Mouse (Mus musculus): ENCODE data around the gene Pold2. TPM values are rescaled to one million over a fixed set of nuclear protein-coding genes. Genes with fewer than 3 reads are reported as not detected.

Gene Pold2
- polyA plus RNA-seq, 1 experiment from 2014 or later: 59.6 TPM

DNA sequence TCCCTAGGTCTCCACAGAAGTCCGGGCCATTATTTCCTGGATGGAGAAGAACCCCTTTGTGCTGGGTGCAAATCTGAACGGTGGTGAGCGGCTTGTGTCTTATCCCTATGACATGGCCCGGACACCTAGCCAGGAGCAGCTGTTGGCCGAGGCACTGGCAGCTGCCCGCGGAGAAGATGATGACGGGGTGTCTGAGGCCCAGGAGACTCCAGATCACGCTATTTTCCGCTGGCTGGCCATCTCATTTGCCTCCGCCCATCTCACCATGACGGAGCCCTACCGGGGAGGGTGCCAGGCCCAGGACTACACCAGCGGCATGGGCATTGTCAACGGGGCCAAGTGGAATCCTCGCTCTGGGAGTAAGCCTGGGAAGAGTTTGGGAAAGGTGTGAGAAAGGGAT, 8.0 kb downstream of the Pold2 start:
- Histone ChIP-seq H3K4me1 (ENCODE audit: control insufficient read depth, insufficient read depth, low read depth, low read length) (no peaks in the 10 kb centered on the region), H3K27ac (ENCODE audit: low read depth, low read length) (no peak overlapping the region), H3K36me3 (ENCODE audit: control insufficient read depth, insufficient read depth, low read length) (peaks cover 31% of the 10 kb centered on the region), H3K9ac (ENCODE audit: low read depth, low read length) (no peak overlapping the region), H3K27me3 (replicated peaks; ENCODE audit: control insufficient read depth, insufficient read depth, low read length) (no peaks in the 10 kb centered on the region), H3K4me3 (ENCODE audit: low read length) (no peak overlapping the region), H3K4me2 (ENCODE audit: low read length) (no peak overlapping the region), H3K9me3 (ENCODE audit: control insufficient read depth, low read length) (no peaks in the 10 kb centered on the region)
- ATAC-seq: no peak
- WGBS: 87% methylated on average over 16 of the region's 16 CpGs

DNA sequence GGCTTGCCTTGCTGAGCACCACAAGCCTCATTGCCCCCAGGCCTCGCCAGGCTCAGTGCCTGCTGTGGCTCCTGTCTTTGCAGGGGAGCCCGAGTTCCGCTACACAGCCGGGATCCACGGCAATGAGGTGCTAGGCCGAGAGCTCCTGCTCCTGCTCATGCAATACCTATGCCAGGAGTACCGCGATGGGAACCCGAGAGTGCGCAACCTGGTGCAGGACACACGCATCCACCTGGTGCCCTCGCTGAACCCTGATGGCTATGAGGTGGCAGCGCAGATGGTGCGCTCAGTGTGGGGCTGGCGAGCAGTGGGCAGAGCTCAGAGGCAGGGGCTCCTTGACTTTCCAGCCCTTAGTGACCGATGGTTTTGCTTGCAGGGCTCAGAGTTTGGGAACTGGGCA, 8.8 kb downstream of the Pold2 start:
- 93% methylated on average over 16 of the region's 16 CpGs for WGBS
- Histone ChIP-seq H3K9me3 (ENCODE audit: control insufficient read depth, low read length) (no peaks in the 10 kb centered on the region), H3K4me2 (ENCODE audit: low read length) (no peak overlapping the region), H3K36me3 (ENCODE audit: control insufficient read depth, insufficient read depth, low read length) (peaks cover 25% of the 10 kb centered on the region), H3K27ac (ENCODE audit: low read depth, low read length) (no peak overlapping the region), H3K4me1 (ENCODE audit: control insufficient read depth, insufficient read depth, low read depth, low read length) (no peaks in the 10 kb centered on the region), H3K4me3 (ENCODE audit: low read length) (no peak overlapping the region), H3K9ac (ENCODE audit: low read depth, low read length) (no peak overlapping the region), H3K27me3 (replicated peaks; ENCODE audit: control insufficient read depth, insufficient read depth, low read length) (no peaks in the 10 kb centered on the region)
- no peak for ATAC-seq

DNA sequence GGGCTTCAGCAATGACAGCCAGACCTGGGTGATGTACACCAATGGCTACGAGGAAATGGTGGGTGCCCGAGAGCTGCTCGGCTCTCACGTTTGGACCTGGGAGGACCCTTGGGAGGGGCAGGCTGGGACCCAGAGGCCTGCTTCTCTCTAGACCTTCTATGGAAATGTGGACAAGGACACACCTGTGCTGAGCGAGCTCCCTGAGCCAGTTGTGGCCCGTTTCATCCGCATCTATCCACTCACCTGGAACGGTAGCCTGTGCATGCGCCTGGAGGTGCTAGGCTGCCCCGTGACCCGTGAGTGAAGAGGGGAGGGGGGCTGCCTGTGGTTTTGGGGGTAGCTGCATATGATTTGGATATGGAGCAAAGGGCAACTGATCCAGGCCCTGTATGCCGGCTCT, 9.8 kb downstream of the Pold2 start:
- no peak overlapping the region for H3K27ac ChIP-seq (ENCODE audit: low read depth, low read length)
- no peak overlapping the region for H3K4me2 ChIP-seq (ENCODE audit: low read length)
- H3K4me1 ChIP-seq (ENCODE audit: control insufficient read depth, insufficient read depth, low read depth, low read length): no peaks in the 10 kb centered on the region
- no peak for ATAC-seq
- H3K27me3 ChIP-seq (replicated peaks; ENCODE audit: control insufficient read depth, insufficient read depth, low read length): no peaks in the 10 kb centered on the region
- no peak overlapping the region for H3K4me3 ChIP-seq (ENCODE audit: low read length)
- H3K9me3 ChIP-seq (ENCODE audit: control insufficient read depth, low read length): no peaks in the 10 kb centered on the region
- peaks cover 16% of the 10 kb centered on the region for H3K36me3 ChIP-seq (ENCODE audit: control insufficient read depth, insufficient read depth, low read length)
- H3K9ac ChIP-seq (ENCODE audit: low read depth, low read length): no peak overlapping the region
- WGBS: 88% methylated on average over 12 of the region's 12 CpGs

DNA sequence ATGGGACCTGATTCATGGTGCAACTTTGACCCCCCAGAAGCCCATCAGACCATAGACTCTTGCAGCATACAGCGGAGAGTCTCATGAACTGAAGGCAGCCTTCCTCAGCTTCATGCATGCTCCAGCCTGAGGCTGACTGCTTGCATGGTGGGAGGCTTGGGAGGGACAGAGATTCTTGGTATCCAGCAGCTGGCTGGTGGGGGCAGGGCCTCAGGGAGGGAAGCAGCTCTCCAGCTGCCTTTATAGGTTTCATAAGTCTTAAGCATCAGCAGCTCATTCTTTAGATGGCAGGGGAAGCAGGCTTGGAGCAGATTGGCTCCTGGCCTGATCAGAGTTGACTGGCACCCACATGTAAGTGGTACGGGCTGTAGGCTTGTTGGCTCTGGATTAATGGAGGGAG, 10.9 kb downstream of the Pold2 start:
- no peak overlapping the region for H3K9ac ChIP-seq (ENCODE audit: low read depth, low read length)
- no peak overlapping the region for H3K4me2 ChIP-seq (ENCODE audit: low read length)
- H3K4me1 ChIP-seq (ENCODE audit: control insufficient read depth, insufficient read depth, low read depth, low read length): no peaks in the 10 kb centered on the region
- H3K36me3 ChIP-seq (ENCODE audit: control insufficient read depth, insufficient read depth, low read length): peaks cover 8% of the 10 kb centered on the region
- no peaks in the 10 kb centered on the region for H3K9me3 ChIP-seq (ENCODE audit: control insufficient read depth, low read length)
- no peak overlapping the region for H3K27ac ChIP-seq (ENCODE audit: low read depth, low read length)
- 81% methylated on average over 2 of the region's 2 CpGs for WGBS
- no peak overlapping the region for H3K4me3 ChIP-seq (ENCODE audit: low read length)
- peaks cover 3% of the 10 kb centered on the region; the same call in 1 of the 2 replicates for H3K27me3 ChIP-seq (replicated peaks; ENCODE audit: control insufficient read depth, insufficient read depth, low read length)
- ATAC-seq: no peak

DNA sequence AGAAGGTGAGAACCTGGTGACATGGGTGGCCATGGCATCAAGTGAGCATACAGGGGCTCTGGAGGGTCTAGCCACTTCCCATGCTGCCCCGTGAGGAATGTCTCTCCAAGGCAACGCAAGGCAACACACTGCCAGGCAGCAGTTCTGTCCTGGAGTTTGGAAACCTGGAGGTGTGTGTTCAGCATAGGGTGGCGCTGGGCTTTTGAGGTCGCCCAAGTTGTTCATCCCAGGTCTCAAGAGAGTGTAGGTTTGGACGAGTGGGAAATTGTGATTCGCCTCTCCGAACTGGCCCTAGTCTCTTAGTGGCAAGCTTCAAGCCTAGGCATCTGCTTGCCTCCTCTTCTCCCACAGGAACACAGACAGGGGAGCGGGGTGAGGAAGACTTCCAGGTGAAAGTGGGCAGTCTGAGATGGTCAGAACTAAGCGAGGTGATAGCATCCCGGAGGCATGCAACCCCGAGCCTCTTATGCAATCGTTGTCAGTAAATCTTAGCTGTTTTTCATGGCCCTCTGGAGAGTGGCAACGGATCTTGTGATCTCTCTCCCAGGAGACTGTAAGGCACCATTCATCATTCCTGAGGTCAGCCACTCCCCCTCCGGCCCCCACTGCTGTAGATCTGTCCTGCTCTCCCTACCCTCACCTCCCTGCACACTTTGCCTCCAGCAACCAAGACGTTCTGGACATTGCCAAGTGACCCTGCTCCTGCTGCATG, 15.5 kb downstream of the Pold2 start:
- Histone ChIP-seq H3K9me3 (ENCODE audit: control insufficient read depth, low read length) (no peaks in the 10 kb centered on the region), H3K36me3 (ENCODE audit: control insufficient read depth, insufficient read depth, low read length) (no peaks in the 10 kb centered on the region), H3K4me2 (ENCODE audit: low read length) (peak overlapping the region; percentile 61), H3K27me3 (replicated peaks; ENCODE audit: control insufficient read depth, insufficient read depth, low read length) (peaks cover 14% of the 10 kb centered on the region), H3K27ac (ENCODE audit: low read depth, low read length) (no peak overlapping the region), H3K4me1 (ENCODE audit: control insufficient read depth, insufficient read depth, low read depth, low read length) (peaks cover 7% of the 10 kb centered on the region; the same call in 1 of the 2 replicates), H3K4me3 (ENCODE audit: low read length) (peak overlapping the region; percentile 39), H3K9ac (ENCODE audit: low read depth, low read length) (no peak overlapping the region)
- WGBS: 24% methylated on average over 15 of the region's 15 CpGs
- ATAC-seq: peak; percentile 38; the same call in 1 of the 2 replicates

DNA sequence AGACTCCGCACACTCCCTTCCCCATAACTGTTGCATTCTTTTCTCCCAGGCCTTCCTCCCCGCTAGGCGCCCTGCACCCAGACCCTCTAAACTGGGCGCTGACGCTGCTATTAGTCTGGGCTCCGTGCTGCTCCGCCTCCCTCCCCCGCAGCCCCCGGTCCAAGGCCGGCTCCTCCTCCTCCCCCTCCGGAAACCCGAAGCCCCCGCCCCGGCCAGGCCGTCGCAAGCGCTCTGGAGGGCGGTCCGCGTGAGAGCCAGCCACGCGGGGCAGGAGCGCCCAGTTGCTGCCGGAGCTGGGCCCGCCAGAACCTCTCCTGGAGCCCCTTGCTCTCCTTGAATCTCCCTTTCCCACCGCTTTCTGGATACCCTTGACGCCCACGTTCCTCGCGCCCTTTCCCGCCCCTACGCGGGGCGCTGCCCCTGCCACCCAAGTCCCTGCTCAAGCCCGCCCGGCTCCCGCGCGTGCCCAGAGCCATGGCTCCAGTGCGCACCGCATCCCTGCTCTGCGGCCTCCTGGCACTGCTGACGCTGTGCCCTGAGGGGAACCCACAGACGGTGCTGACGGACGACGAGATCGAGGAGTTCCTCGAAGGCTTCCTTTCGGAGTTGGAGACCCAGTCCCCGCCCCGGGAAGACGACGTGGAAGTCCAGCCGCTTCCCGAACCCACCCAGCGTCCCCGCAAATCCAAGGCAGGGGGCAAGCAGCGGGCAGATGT, 16.3 kb downstream of the Pold2 start, which contains the start of gene Aebp1:
Gene Aebp1, plus strand, starts transcription at position 270 of the 716 bp plus-strand sequence.
- peak within 1 kb of the TSS; percentile 39 for H3K4me3 ChIP-seq (ENCODE audit: low read length)
- H3K27me3 ChIP-seq (replicated peaks; ENCODE audit: control insufficient read depth, insufficient read depth, low read length): peaks cover 14% of the 10 kb centered on the region
- ATAC-seq: peak; percentile 37; the same call in 1 of the 2 replicates
- no peaks in the 10 kb centered on the region for H3K9me3 ChIP-seq (ENCODE audit: control insufficient read depth, low read length)
- H3K4me1 ChIP-seq (ENCODE audit: control insufficient read depth, insufficient read depth, low read depth, low read length): peaks cover 7% of the 10 kb centered on the region; the same call in 1 of the 2 replicates
- H3K27ac ChIP-seq (ENCODE audit: low read depth, low read length): no peak within 1 kb of the TSS
- WGBS: 3% methylated on average over 57 of the region's 59 CpGs
- no peaks in the 10 kb centered on the region for H3K36me3 ChIP-seq (ENCODE audit: control insufficient read depth, insufficient read depth, low read length)
- H3K4me2 ChIP-seq (ENCODE audit: low read length): peak within 1 kb of the TSS; percentile 61
- peak within 1 kb of the TSS; percentile 60 for H3K9ac ChIP-seq (ENCODE audit: low read depth, low read length)

DNA sequence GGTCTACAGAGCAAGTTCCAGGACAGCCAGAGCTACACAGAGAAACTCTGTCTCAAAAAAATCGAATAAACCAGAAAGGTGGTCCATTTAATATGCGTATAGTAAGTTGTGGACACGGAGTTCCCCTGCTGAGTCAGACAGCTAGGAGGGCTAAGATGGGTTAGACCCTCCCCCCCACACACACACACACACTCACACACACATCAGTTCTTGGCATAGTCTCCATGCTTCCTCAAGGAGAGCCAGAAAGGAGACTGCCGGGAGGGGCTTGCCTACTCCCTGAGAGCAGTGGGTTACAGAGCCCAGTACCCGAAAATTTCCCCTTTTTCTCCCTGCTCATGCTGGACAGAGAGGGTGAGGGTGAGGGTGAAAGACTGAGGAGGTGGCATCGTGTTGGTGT, 17.5 kb downstream of the Pold2 start:
- no peak for ATAC-seq
- WGBS: 52% methylated on average over 6 of the region's 6 CpGs
- Histone ChIP-seq H3K9ac (ENCODE audit: low read depth, low read length) (no peak overlapping the region), H3K4me3 (ENCODE audit: low read length) (no peak overlapping the region), H3K27ac (ENCODE audit: low read depth, low read length) (no peak overlapping the region), H3K4me1 (ENCODE audit: control insufficient read depth, insufficient read depth, low read depth, low read length) (peaks cover 9% of the 10 kb centered on the region), H3K27me3 (replicated peaks; ENCODE audit: control insufficient read depth, insufficient read depth, low read length) (peaks cover 14% of the 10 kb centered on the region), H3K9me3 (ENCODE audit: control insufficient read depth, low read length) (no peaks in the 10 kb centered on the region), H3K36me3 (ENCODE audit: control insufficient read depth, insufficient read depth, low read length) (no peaks in the 10 kb centered on the region), H3K4me2 (ENCODE audit: low read length) (no peak overlapping the region)

DNA sequence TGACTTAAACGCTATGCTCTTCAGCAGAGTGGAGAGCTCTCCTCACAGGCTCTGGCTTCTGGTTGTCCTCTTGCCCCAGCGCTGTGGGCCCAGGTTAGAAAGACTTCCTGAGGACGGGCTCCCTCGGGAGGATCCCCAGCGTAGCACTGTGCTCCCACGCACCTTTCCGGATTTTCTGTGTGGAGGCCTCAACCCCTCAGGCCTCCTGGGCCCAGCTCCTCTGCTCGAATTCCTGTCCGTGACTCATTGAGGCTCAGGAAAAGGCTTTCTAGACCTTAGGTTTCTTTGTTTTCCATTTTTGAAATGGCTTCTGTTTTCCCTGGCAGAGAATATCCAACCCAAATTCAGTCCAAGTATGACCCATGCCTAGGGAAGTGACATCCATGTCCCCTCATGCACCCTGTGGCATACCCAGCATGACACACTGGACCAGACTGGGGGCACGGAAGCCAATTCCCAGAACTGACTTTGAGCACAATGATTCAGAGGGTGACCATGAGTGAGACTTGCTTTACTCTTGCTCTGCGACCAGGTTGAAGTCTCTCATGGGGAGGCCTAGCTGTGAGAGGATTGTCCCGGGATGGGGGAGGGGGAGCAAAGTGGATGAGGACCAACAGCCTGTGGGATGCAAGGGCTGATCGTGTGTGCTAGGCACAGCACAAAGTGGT, 18.1 kb downstream of the Pold2 start:
- 86% methylated on average over 13 of the region's 13 CpGs for WGBS
- Histone ChIP-seq H3K9ac (ENCODE audit: low read depth, low read length) (no peak overlapping the region), H3K36me3 (ENCODE audit: control insufficient read depth, insufficient read depth, low read length) (no peaks in the 10 kb centered on the region), H3K27ac (ENCODE audit: low read depth, low read length) (no peak overlapping the region), H3K4me2 (ENCODE audit: low read length) (no peak overlapping the region), H3K27me3 (replicated peaks; ENCODE audit: control insufficient read depth, insufficient read depth, low read length) (peaks cover 14% of the 10 kb centered on the region), H3K4me3 (ENCODE audit: low read length) (no peak overlapping the region), H3K4me1 (ENCODE audit: control insufficient read depth, insufficient read depth, low read depth, low read length) (peaks cover 9% of the 10 kb centered on the region), H3K9me3 (ENCODE audit: control insufficient read depth, low read length) (no peaks in the 10 kb centered on the region)
- no peak for ATAC-seq

DNA sequence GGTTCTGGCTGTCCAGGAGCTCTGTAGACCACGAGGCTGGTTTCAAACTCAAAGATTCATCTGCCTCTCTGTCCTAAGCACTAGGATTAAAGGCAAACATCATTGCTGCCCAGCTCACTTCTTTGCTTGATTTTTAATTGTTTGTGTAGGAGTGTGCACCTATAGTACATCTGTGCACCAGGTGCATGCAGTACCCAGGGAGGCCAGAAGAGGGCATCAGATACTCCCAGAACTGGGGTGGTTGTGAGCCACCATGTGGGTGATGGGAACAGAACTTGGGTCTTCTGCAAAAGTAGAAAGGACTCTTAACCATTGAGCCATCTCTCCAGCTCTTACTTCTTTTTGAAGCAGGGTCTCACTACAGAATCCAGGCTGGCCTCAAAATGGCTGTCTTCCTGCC, 19.4 kb downstream of the Pold2 start:
- Histone ChIP-seq H3K4me2 (ENCODE audit: low read length) (no peak overlapping the region), H3K4me1 (ENCODE audit: control insufficient read depth, insufficient read depth, low read depth, low read length) (peaks cover 9% of the 10 kb centered on the region), H3K9ac (ENCODE audit: low read depth, low read length) (no peak overlapping the region), H3K4me3 (ENCODE audit: low read length) (no peak overlapping the region), H3K27me3 (replicated peaks; ENCODE audit: control insufficient read depth, insufficient read depth, low read length) (peaks cover 14% of the 10 kb centered on the region), H3K36me3 (ENCODE audit: control insufficient read depth, insufficient read depth, low read length) (no peaks in the 10 kb centered on the region), H3K27ac (ENCODE audit: low read depth, low read length) (no peak overlapping the region), H3K9me3 (ENCODE audit: control insufficient read depth, low read length) (no peaks in the 10 kb centered on the region)
- no peak for ATAC-seq
- 67% methylated on average over 1 of the region's 1 CpGs for WGBS
